11 mouse cellular contexts compared by ENCODE assay signal in genomic region chr10:127191191-127192056, GRCm38 (mm10). TPM values are rescaled to one million over a fixed set of nuclear protein-coding genes. Genes with fewer than 3 reads are reported as not detected.
A peak's percentile ranks its signal among the peaks of the same experiment; 100 is the strongest.
DNase-seq lines count a peak whose midpoint lies in the region; ATAC-seq and TF ChIP-seq lines count a peak whose summit lies in the region.
"Had no signal": no experiment of that assay in that cellular context is flagged by ENCODE, and none has a peak within 500 bp of the region (broad histone marks: within the 10 kb centered on the region; RNA-seq: fewer than 3 reads in every experiment).

No protein-coding gene starts in this region.

- no peak for DNase-seq in heart, postnatal 25 days (ENCODE audit: low spot score)
- DNase-seq in midbrain, embryonic 10.5 days (ENCODE audit: low spot score) = no peak
- no peak for DNase-seq in yolk sac, embryonic 10.5 days (ENCODE audit: low spot score)
- DNase-seq: gastrocnemius, postnatal 25 days; lung, postnatal 36 days; thymus, postnatal 25 days had no signal

- ATAC-seq in heart, embryonic 12.5 days (ENCODE audit: insufficient number of reproducible peaks, low FRiP score) = no peak
- ATAC-seq in midbrain, embryonic 15.5 days (replicated peaks) = no peak
- ATAC-seq in stomach, embryonic 15.5 days (ENCODE audit: insufficient read depth, low FRiP score, low read depth) = no peak
- ATAC-seq: intestine, embryonic 15.5 days had no signal

- peaks cover 25% of the 10 kb centered on the region for H3K36me3 ChIP-seq in heart, embryonic 12.5 days
- peaks cover 39% of the 10 kb centered on the region for H3K36me3 ChIP-seq in midbrain, embryonic 10.5 days
- peaks cover 15% of the 10 kb centered on the region for H3K36me3 ChIP-seq in midbrain, embryonic 15.5 days (replicated peaks)
- H3K36me3 ChIP-seq in stomach, embryonic 15.5 days = peaks cover 20% of the 10 kb centered on the region

- H3K9ac ChIP-seq in heart, embryonic 12.5 days = no peak overlapping the region
- H3K9ac ChIP-seq in midbrain, embryonic 15.5 days = no peak overlapping the region
- no peak overlapping the region for H3K9ac ChIP-seq in stomach, embryonic 15.5 days
- H3K9ac ChIP-seq: intestine, embryonic 15.5 days had no signal

- H3K27ac ChIP-seq in heart, embryonic 12.5 days (ENCODE audit: poor library complexity, severe bottlenecking) = 0 out of 2 replicates have a peak overlapping the region, but pooled peaks have one; percentile 49
- no peak overlapping the region for H3K27ac ChIP-seq in midbrain, embryonic 10.5 days (replicated peaks)
- no peak overlapping the region for H3K27ac ChIP-seq in midbrain, embryonic 15.5 days
- H3K27ac ChIP-seq in embryonic fibroblast, embryonic 13.5 days (ENCODE audit: insufficient read depth, low read length) = peak overlapping the region; percentile 100
- peak overlapping the region; percentile 94 for H3K27ac ChIP-seq in stomach, embryonic 15.5 days

- no peaks in the 10 kb centered on the region; the same call in 1 of the 2 replicates for H3K27me3 ChIP-seq in heart, embryonic 12.5 days (replicated peaks)
- peaks cover 10% of the 10 kb centered on the region; the same call in 1 of the 2 replicates for H3K27me3 ChIP-seq in midbrain, embryonic 10.5 days (ENCODE audit: low read depth, poor library complexity, severe bottlenecking)
- no peaks in the 10 kb centered on the region for H3K27me3 ChIP-seq in midbrain, embryonic 15.5 days (replicated peaks)
- H3K27me3 ChIP-seq in stomach, embryonic 15.5 days (replicated peaks) = no peaks in the 10 kb centered on the region
- H3K27me3 ChIP-seq: intestine, embryonic 15.5 days had no signal

- TF ChIP-seq CTCF in embryonic fibroblast, embryonic 13.5 days (IDR thresholded peaks at IDR 0.05; ENCODE audit: borderline replicate concordance, insufficient read depth, low read length) = no peak

- 0 out of 2 replicates have a peak, but pooled peaks cover 3% of the 10 kb centered on the region for H3K9me3 ChIP-seq in heart, embryonic 12.5 days (replicated peaks)
- H3K9me3 ChIP-seq in midbrain, embryonic 10.5 days (replicated peaks) = no peaks in the 10 kb centered on the region
- H3K9me3 ChIP-seq in midbrain, embryonic 15.5 days = no peaks in the 10 kb centered on the region
- H3K9me3 ChIP-seq in stomach, embryonic 15.5 days = no peaks in the 10 kb centered on the region
- H3K9me3 ChIP-seq: intestine, embryonic 15.5 days had no signal

- TF ChIP-seq POLR2A in embryonic fibroblast, embryonic 13.5 days (IDR thresholded peaks at IDR 0.05; ENCODE audit: low read depth, low read length) = no peak; the same call in 1 of the 2 replicates

- H3K4me3 ChIP-seq in heart, embryonic 12.5 days = no peak overlapping the region
- peak overlapping the region; percentile 6; the same call in 1 of the 2 replicates for H3K4me3 ChIP-seq in midbrain, embryonic 10.5 days
- no peak overlapping the region for H3K4me3 ChIP-seq in midbrain, embryonic 15.5 days
- no peak overlapping the region for H3K4me3 ChIP-seq in embryonic fibroblast, embryonic 13.5 days (ENCODE audit: insufficient read depth, low read length)
- no peak overlapping the region for H3K4me3 ChIP-seq in stomach, embryonic 15.5 days (replicated peaks)
- H3K4me3 ChIP-seq: intestine, embryonic 15.5 days had no signal

- peaks cover 50% of the 10 kb centered on the region for H3K4me1 ChIP-seq in heart, embryonic 12.5 days (replicated peaks)
- H3K4me1 ChIP-seq in midbrain, embryonic 10.5 days = peaks cover 84% of the 10 kb centered on the region
- peaks cover 44% of the 10 kb centered on the region for H3K4me1 ChIP-seq in midbrain, embryonic 15.5 days
- H3K4me1 ChIP-seq in embryonic fibroblast, embryonic 13.5 days (ENCODE audit: control insufficient read depth, insufficient read depth, low read length) = peaks cover 4% of the 10 kb centered on the region
- H3K4me1 ChIP-seq in stomach, embryonic 15.5 days = peaks cover 43% of the 10 kb centered on the region

- WGBS in heart, embryonic 12.5 days = 56% methylated on average over 19 of the region's 19 CpGs
- 78% methylated on average over 19 of the region's 19 CpGs for WGBS in midbrain, embryonic 10.5 days
- WGBS in midbrain, embryonic 15.5 days = 75% methylated on average over 19 of the region's 19 CpGs
- WGBS in stomach, embryonic 15.5 days = 76% methylated on average over 19 of the region's 19 CpGs

- no peak overlapping the region for H3K4me2 ChIP-seq in heart, embryonic 12.5 days
- H3K4me2 ChIP-seq in midbrain, embryonic 15.5 days = no peak overlapping the region
- H3K4me2 ChIP-seq in stomach, embryonic 15.5 days = no peak overlapping the region

- intact Hi-C loops in heart, postnatal 25 days (cut with DNase I) = no loop called here

RNA-seq across cellular contexts. Expression of gene Arhgef25, which starts 1.5 kb away (rescaled TPM):
- 21.3 and 23.1 TPM in 2 replicates for polyA plus RNA-seq in heart, embryonic 12.5 days (2016; fragmentation: Nextera tagmentation; extraction: Ambion mirVana)
- 10 to 100 TPM; 10.9 to 12.7 TPM for total RNA-seq in heart, postnatal 25 days (2021)
- 24.8 and 28.7 TPM in 2 replicates for polyA plus RNA-seq in midbrain, embryonic 10.5 days (2016; fragmentation: Nextera tagmentation; extraction: Ambion mirVana)
- polyA plus RNA-seq in midbrain, embryonic 15.5 days (2015; fragmentation: Nextera tagmentation; extraction: Ambion mirVana) = 20.6 and 21.9 TPM in 2 replicates
- polyA plus RNA-seq in embryonic fibroblast, embryonic 13.5 days (2011; ENCODE audit: insufficient read length, low read depth, missing spikeins) = 187 TPM in 2 replicates
- polyA plus RNA-seq in stomach, embryonic 15.5 days (2015; fragmentation: Nextera tagmentation; extraction: Ambion mirVana) = 65.9 and 69.9 TPM in 2 replicates

RNA-seq across cellular contexts. Expression of gene Dtx3, which starts 4.1 kb away (rescaled TPM):
- 74.3 and 75.1 TPM in 2 replicates for polyA plus RNA-seq in heart, embryonic 12.5 days (2016; fragmentation: Nextera tagmentation; extraction: Ambion mirVana)
- 10 to 100 TPM; 26.3 to 28.6 TPM for total RNA-seq in heart, postnatal 25 days (2021)
- polyA plus RNA-seq in midbrain, embryonic 10.5 days (2016; fragmentation: Nextera tagmentation; extraction: Ambion mirVana) = 119 and 142 TPM in 2 replicates
- 288 and 297 TPM in 2 replicates for polyA plus RNA-seq in midbrain, embryonic 15.5 days (2015; fragmentation: Nextera tagmentation; extraction: Ambion mirVana)
- 62.3 and 82.0 TPM in 2 replicates for polyA plus RNA-seq in embryonic fibroblast, embryonic 13.5 days (2011; ENCODE audit: insufficient read length, low read depth, missing spikeins)
- polyA plus RNA-seq in stomach, embryonic 15.5 days (2015; fragmentation: Nextera tagmentation; extraction: Ambion mirVana) = 90.4 and 106 TPM in 2 replicates

RNA-seq across cellular contexts. Expression of gene Slc26a10, which starts 11.0 kb away (rescaled TPM):
- polyA plus RNA-seq in heart, embryonic 12.5 days (2016; fragmentation: Nextera tagmentation; extraction: Ambion mirVana) = 20.2 and 21.0 TPM in 2 replicates
- total RNA-seq in heart, postnatal 25 days (2021) = 10 to 100 TPM; 18.2 to 29.2 TPM
- 0.87 and 1.4 TPM in 2 replicates for polyA plus RNA-seq in midbrain, embryonic 10.5 days (2016; fragmentation: Nextera tagmentation; extraction: Ambion mirVana)
- polyA plus RNA-seq in midbrain, embryonic 15.5 days (2015; fragmentation: Nextera tagmentation; extraction: Ambion mirVana) = 0.94 and 0.98 TPM in 2 replicates
- polyA plus RNA-seq in embryonic fibroblast, embryonic 13.5 days (2011; ENCODE audit: insufficient read length, low read depth, missing spikeins) = 2.2 and 2.8 TPM in 2 replicates
- 1.1 and 1.3 TPM in 2 replicates for polyA plus RNA-seq in stomach, embryonic 15.5 days (2015; fragmentation: Nextera tagmentation; extraction: Ambion mirVana)

RNA-seq across cellular contexts. Expression of gene Pip4k2c, which starts 20.0 kb away (rescaled TPM):
- polyA plus RNA-seq in heart, embryonic 12.5 days (2016; fragmentation: Nextera tagmentation; extraction: Ambion mirVana) = 29.7 and 31.5 TPM in 2 replicates
- total RNA-seq in heart, postnatal 25 days (2021) = 10 to 100 TPM; 23.3 to 24.6 TPM
- polyA plus RNA-seq in midbrain, embryonic 10.5 days (2016; fragmentation: Nextera tagmentation; extraction: Ambion mirVana) = 16.5 and 18.1 TPM in 2 replicates
- polyA plus RNA-seq in midbrain, embryonic 15.5 days (2015; fragmentation: Nextera tagmentation; extraction: Ambion mirVana) = 17.9 and 18.7 TPM in 2 replicates
- 24.3 and 25.2 TPM in 2 replicates for polyA plus RNA-seq in embryonic fibroblast, embryonic 13.5 days (2011; ENCODE audit: insufficient read length, low read depth, missing spikeins)
- polyA plus RNA-seq in stomach, embryonic 15.5 days (2015; fragmentation: Nextera tagmentation; extraction: Ambion mirVana) = 29.9 and 32.3 TPM in 2 replicates

RNA-seq across cellular contexts. Expression of gene B4galnt1, which starts 26.4 kb away (rescaled TPM):
- 1.9 and 2.4 TPM in 2 replicates for polyA plus RNA-seq in heart, embryonic 12.5 days (2016; fragmentation: Nextera tagmentation; extraction: Ambion mirVana)
- total RNA-seq in heart, postnatal 25 days (2021) = 1 to 10 TPM; 1.5 to 1.6 TPM
- 4.9 and 6.1 TPM in 2 replicates for polyA plus RNA-seq in midbrain, embryonic 10.5 days (2016; fragmentation: Nextera tagmentation; extraction: Ambion mirVana)
- polyA plus RNA-seq in midbrain, embryonic 15.5 days (2015; fragmentation: Nextera tagmentation; extraction: Ambion mirVana) = 62.2 and 62.3 TPM in 2 replicates
- 28.3 and 39.3 TPM in 2 replicates for polyA plus RNA-seq in embryonic fibroblast, embryonic 13.5 days (2011; ENCODE audit: insufficient read length, low read depth, missing spikeins)
- 29.4 and 31.4 TPM in 2 replicates for polyA plus RNA-seq in stomach, embryonic 15.5 days (2015; fragmentation: Nextera tagmentation; extraction: Ambion mirVana)

Comparison
In these comparisons a context has a peak if more than half of its experiments do, and no peak if none do; other contexts are left out.
1. H3K27ac ChIP-seq: peak in heart, embryonic 12.5 days (single experiment), embryonic fibroblast, embryonic 13.5 days (single experiment) and stomach, embryonic 15.5 days (single experiment); none in midbrain, embryonic 10.5 days (single experiment) and midbrain, embryonic 15.5 days (single experiment).